Mouse (Mus musculus): ENCODE measurements around the gene Pgbd1. TPM values are rescaled to one million over a fixed set of nuclear protein-coding genes. Genes with fewer than 3 reads are reported as not detected.

Gene Pgbd1
- polyA plus RNA-seq (2012; rRNA removed), result 0.51 and 0.62 TPM in 2 replicates

DNA sequence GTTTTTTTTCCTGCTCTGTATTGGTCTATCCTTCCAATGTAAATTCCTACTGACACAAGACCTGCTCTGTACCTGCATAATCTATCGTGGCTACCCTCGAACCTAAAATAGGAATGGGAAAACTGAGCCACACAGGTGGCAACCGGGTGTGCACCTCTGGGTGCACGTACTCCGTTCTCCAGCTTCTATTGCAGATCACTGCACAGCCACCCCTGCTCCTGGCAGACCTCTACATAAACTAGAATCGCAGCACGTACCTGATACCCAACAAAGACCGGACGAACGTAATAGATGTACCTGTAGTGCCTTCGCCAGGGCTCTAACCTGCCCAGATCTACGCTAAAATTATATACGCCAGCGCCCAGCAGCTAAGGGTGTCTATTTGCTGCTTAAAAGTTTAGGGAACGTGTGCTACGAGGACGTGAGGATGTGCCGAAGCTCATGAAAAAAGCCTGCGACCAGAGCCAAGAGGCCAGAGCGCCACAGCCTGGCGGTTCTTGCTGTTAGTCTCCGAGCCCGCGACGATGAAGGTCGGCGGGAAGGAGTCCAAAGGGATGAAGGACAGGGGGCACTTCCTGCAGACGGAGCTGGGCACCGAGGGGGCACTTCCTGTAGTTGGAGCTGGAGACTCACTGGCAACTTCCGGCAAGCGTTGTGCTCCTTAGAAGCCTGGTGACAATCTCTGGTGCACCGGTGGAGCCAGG, at the start of gene Pgbd1:
TSS of gene Pgbd1 (minus strand) at position 556 of the 704 bp plus-strand sequence.

GRCm38 (mm10) chr13:21478759-21479670, 38.2 kb upstream of the Pgbd1 start, which contains the start of the genes Zkscan4 and Gm10065:
TSS of gene Zkscan4 (plus strand) at chr13:21478907.
TSS of gene Gm10065 (minus strand) at chr13:21479441.

DNA sequence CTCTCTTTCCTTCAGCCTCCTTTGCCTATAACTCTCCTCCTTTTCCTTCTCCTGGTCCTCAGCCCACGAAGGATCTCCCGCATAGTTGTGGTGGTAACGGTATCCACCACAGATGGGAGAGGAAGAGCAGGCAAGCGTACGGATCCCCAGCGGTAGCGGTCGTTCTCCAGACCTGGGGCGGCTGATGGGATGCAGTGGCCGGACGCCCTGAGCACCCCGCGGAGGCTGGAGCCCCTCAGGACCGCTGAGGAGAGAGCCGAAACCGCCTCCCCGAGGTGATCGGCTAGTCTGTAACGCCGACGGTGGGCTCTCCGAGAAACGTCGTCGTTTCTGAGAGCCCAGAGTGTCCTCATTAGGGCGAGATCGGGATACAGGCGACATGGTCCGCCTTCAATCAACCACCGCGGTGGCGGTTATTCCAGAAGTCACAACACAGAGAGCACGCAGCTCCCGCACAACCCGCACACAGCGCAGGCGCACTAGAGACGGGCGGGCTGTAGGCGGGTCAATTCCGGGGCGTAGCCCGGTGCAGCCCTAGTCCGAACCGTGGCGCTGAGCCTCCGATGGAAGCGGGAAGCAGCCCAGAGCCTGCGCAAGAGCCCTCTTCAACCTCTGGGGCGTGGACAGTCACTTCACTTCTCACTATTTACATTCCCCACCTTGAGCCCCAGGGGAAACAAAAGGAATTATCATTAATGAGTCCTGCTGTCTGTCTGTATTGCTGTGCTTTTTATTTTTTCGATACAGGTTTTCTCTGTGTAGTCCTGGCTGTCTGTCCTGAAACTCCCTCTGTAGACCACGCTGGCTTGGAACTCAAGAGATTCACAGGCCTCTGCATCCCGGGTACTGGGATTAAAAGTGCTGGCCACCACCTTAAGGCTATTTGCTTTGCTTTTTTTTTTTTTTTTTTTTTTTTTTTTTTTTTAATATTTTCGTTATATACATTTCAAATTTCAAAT, 27.5 kb upstream of the Pgbd1 start, which contains the start of gene Nkapl:
TSS of gene Nkapl (minus strand) at position 449 of the 959 bp plus-strand sequence.

GRCm38 (mm10) chr13:21453449-21453848, 12.6 kb upstream of the Pgbd1 start, which contains the start of gene Zscan26:
TSS of gene Zscan26 (minus strand) at chr13:21453730.

DNA sequence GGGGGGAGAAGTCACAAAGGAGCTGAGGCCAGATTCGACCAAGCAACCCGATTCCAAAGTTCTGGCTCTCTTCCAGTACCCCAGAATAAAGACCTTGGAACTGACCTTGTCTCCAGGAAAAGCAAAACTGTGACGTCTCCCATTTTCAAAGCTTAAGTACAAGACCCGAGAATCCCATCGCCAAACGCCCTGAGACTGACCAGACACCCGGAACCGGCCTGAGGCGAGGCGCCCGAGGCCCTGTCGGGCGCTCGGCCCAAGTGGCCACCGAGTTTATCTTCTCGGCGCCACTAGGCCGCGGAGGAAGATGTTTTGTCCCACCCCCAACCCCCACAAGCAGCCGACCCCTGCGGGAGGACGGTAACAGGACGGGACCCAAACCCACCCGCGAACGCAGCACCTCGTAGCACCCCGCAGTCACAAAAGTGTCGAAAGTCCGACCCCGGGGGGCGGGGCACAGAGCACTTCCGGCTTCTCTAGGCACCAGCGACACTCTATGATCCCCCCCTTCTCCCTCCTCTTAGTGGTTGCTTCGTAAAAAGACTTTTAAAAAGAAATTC, 38.5 kb downstream of the Pgbd1 start, which contains the start of gene Zkscan3:
TSS of gene Zkscan3 (minus strand) at position 469 of the 560 bp plus-strand sequence.

Other genes with a start within 250 kb of the Pgbd1 start
- gene Gpx5, start 148.3 kb downstream of the Pgbd1 start, polyA plus RNA-seq (2012; rRNA removed), result not detected in 2 replicates
- gene Gpx6, start 128.9 kb downstream of the Pgbd1 start, polyA plus RNA-seq (2012; rRNA removed), result 0.23 and 0.26 TPM in 2 replicates
- gene Olfr1367, start 94.1 kb downstream of the Pgbd1 start, polyA plus RNA-seq (2012; rRNA removed), result not detected in 2 replicates
- 1.2 and 1.6 TPM in 2 replicates for gene Zscan12, start 78.2 kb downstream of the Pgbd1 start, polyA plus RNA-seq (2012; rRNA removed)
- gene Zkscan3, start 38.3 kb downstream of the Pgbd1 start, polyA plus RNA-seq (2012; rRNA removed), result 35.7 and 38.6 TPM in 2 replicates
- 7.9 and 10.2 TPM in 2 replicates for gene Zscan26, start 12.7 kb upstream of the Pgbd1 start, polyA plus RNA-seq (2012; rRNA removed)
- gene Nkapl, start 27.5 kb upstream of the Pgbd1 start, polyA plus RNA-seq (2012; rRNA removed), result 0.34 and 0.45 TPM in 2 replicates
- gene Zkscan4, start 37.8 kb upstream of the Pgbd1 start, polyA plus RNA-seq (2012; rRNA removed), result 1.6 and 2.2 TPM in 2 replicates
- not detected in 2 replicates for gene Gm10065, start 38.4 kb upstream of the Pgbd1 start, polyA plus RNA-seq (2012; rRNA removed)
- gene AK157302, start 54.2 kb upstream of the Pgbd1 start, polyA plus RNA-seq (2012; rRNA removed), result 0.14 TPM in 1 of 2 replicates, not detected in the other
- gene Gm11273, start 60.4 kb upstream of the Pgbd1 start, polyA plus RNA-seq (2012; rRNA removed), result 9.0 and 18.5 TPM in 2 replicates
- gene Zkscan8, start 90.1 kb upstream of the Pgbd1 start, polyA plus RNA-seq (2012; rRNA removed), result 3.6 and 3.9 TPM in 2 replicates
- not detected in 2 replicates for gene Olfr1366, start 101.8 kb upstream of the Pgbd1 start, polyA plus RNA-seq (2012; rRNA removed)
- gene Olfr1535, start 118.8 kb upstream of the Pgbd1 start, polyA plus RNA-seq (2012; rRNA removed), result not detected in 2 replicates
- gene Olfr1364, start 140.7 kb upstream of the Pgbd1 start, polyA plus RNA-seq (2012; rRNA removed), result not detected in 2 replicates
- gene Olfr1362, start 173.0 kb upstream of the Pgbd1 start, polyA plus RNA-seq (2012; rRNA removed), result not detected in 2 replicates
- gene Olfr11, start 201.5 kb upstream of the Pgbd1 start, polyA plus RNA-seq (2012; rRNA removed), result not detected in 2 replicates
- not detected in 2 replicates for gene Olfr1361, start 222.3 kb upstream of the Pgbd1 start, polyA plus RNA-seq (2012; rRNA removed)
- gene Olfr1360, start 236.3 kb upstream of the Pgbd1 start, polyA plus RNA-seq (2012; rRNA removed), result not detected in 2 replicates

All from ovary, adult 2 months (tissue).